Mouse (Mus musculus) CH12.LX (cell line): ENCODE measurements around the gene Cryz.

Source experiments
- CHD1 ChIP-seq: IDR thresholded peaks from 2 replicates; pipeline ENCODE4 v1.6.1; 2012; ENCODE audit warnings: low read depth, low read length, improper control_type of control experiment, inconsistent platforms
- CHD2 ChIP-seq: IDR thresholded peaks from 2 replicates; pipeline ENCODE4 v1.6.1; 2011; ENCODE audit warnings: low read length, improper control_type of control experiment
- CTCF ChIP-seq, 2 experiments: IDR thresholded peaks in 1 of 2; conservative IDR thresholded peaks in 1 of 2; 2 replicates each; pipeline ENCODE4 v1.5.1; 2011 to 2012; ENCODE audit warnings: low read depth in 2 of 2, low read length in 2 of 2, improper control_type of control experiment in 1 of 2, inconsistent platforms in 1 of 2, mild to moderate bottlenecking in 1 of 2, moderate library complexity in 1 of 2
- E2F4 ChIP-seq: IDR thresholded peaks from 2 replicates; pipeline ENCODE4 v1.6.1; 2011; ENCODE audit warnings: low read depth, low read length, improper control_type of control experiment; ENCODE audit not compliant: insufficient replicate concordance
- ELF1 ChIP-seq: IDR thresholded peaks from 2 replicates; pipeline ENCODE4 v1.6.1; 2014; ENCODE audit warnings: low read depth, mild to moderate bottlenecking, inconsistent platforms, low read length, improper control_type of control experiment
- EP300 ChIP-seq: IDR thresholded peaks from 2 replicates; pipeline ENCODE4 v1.6.1; 2011; ENCODE audit warnings: low read length, improper control_type of control experiment
- NRF1 ChIP-seq: IDR thresholded peaks from 2 replicates; pipeline ENCODE4 v1.6.1; 2014; ENCODE audit warnings: low read depth, mild to moderate bottlenecking, inconsistent platforms, low read length, improper control_type of control experiment, moderate library complexity
- POLR2A ChIP-seq: IDR thresholded peaks from 2 replicates; pipeline ENCODE4 v1.6.1; 2011; ENCODE audit warnings: low read depth, mild to moderate bottlenecking, improper control_type of control experiment, low read length
- TBP ChIP-seq: conservative IDR thresholded peaks from 2 replicates; pipeline ENCODE4 v1.6.1; 2011; ENCODE audit warnings: low read depth, low read length, improper control_type of control experiment
- ZNF384 ChIP-seq: IDR thresholded peaks from 2 replicates; pipeline ENCODE4 v1.6.1; 2012; ENCODE audit warnings: low read depth, low read length, improper control_type of control experiment, inconsistent platforms

DNA sequence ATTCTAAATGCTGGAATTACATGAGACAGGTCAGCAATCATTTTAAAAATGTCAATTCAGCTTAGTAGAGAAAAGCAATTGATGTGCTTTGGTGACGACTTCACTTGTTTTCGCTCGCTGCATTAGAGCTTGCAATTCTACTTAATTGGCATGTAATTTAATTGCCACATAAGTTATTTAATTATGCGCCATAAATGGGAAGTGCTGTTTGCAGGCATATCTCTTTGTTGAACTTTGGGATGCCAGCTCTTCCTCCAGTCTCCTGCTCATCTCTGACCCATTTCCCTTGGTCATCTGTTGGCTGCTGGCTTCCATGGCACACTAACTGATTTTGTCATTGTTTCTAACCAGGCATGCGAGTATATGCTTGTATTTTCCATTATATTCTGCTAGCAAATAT, 36.6 kb downstream of the Cryz start:
- no peak for TF ChIP-seq ZNF384
- TF ChIP-seq CTCF (conservative IDR thresholded peaks at IDR 0.05 in 1 of 2, IDR thresholded peaks at IDR 0.05 in 1 of 2; ENCODE audit: low read depth in 2 of 2, low read length in 2 of 2): no peak
- no peak for TF ChIP-seq CHD1
- TF ChIP-seq NRF1: no peak
- no peak for TF ChIP-seq E2F4
- no peak for TF ChIP-seq EP300
- TF ChIP-seq POLR2A: no peak
- TF ChIP-seq ELF1: no peak
- TF ChIP-seq TBP: no peak
- TF ChIP-seq CHD2: no peak
